Mouse (Mus musculus): ENCODE data around the gene Cyp4f17. TPM values are rescaled to one million over a fixed set of nuclear protein-coding genes. Genes with fewer than 3 reads are reported as not detected.
A peak's percentile ranks its signal among the peaks of the same experiment; 100 is the strongest.

The Cyp4f17 gene
- 0.62 and 0.87 TPM in 2 replicates for polyA plus RNA-seq (2015; fragmentation: Nextera tagmentation; extraction: Ambion mirVana)

- Histone ChIP-seq H3K36me3 (ENCODE audit: control insufficient read depth, insufficient read depth) (no peaks in the 10 kb centered on the region), H3K9me3 (replicated peaks; ENCODE audit: control insufficient read depth, low read length) (no peaks in the 10 kb centered on the region), H3K4me1 (ENCODE audit: control insufficient read depth, low read depth, low read length) (no peaks in the 10 kb centered on the region), H3K9ac (ENCODE audit: low read depth, low read length) (peak within 1 kb of the TSS; percentile 50), H3K4me3 (ENCODE audit: low read depth, low read length) (peak within 1 kb of the TSS; percentile 56), H3K27me3 (ENCODE audit: control insufficient read depth, insufficient read depth, low read depth, low read length) (no peaks in the 10 kb centered on the region), H3K4me2 (ENCODE audit: low read depth, low read length) (peak within 1 kb of the TSS; percentile 80), H3K27ac (ENCODE audit: low read length) (no peak within 1 kb of the TSS)
- WGBS (ENCODE audit: insufficient replicate concordance) = 3% methylated on average over 30 of the region's 30 CpGs
- peak; percentile 80 for ATAC-seq (ENCODE audit: low read depth)
Measured at GRCm38 (mm10) chr17:32505851-32506728, at the start of gene Cyp4f17. Gene Cyp4f17 (plus strand): TSS chr17:32506050.

- no peak for ATAC-seq (ENCODE audit: low read depth)
- H3K27me3 ChIP-seq (ENCODE audit: control insufficient read depth, insufficient read depth, low read depth, low read length) = no peaks in the 10 kb centered on the region
- H3K36me3 ChIP-seq (ENCODE audit: control insufficient read depth, insufficient read depth) = no peaks in the 10 kb centered on the region
- H3K27ac ChIP-seq (ENCODE audit: low read length) = no peak overlapping the region
- no peak overlapping the region for H3K9ac ChIP-seq (ENCODE audit: low read depth, low read length)
- H3K4me1 ChIP-seq (ENCODE audit: control insufficient read depth, low read depth, low read length) = no peaks in the 10 kb centered on the region
- no peaks in the 10 kb centered on the region for H3K9me3 ChIP-seq (replicated peaks; ENCODE audit: control insufficient read depth, low read length)
- no peak overlapping the region for H3K4me3 ChIP-seq (ENCODE audit: low read depth, low read length)
- H3K4me2 ChIP-seq (ENCODE audit: low read depth, low read length) = no peak overlapping the region
- WGBS (ENCODE audit: insufficient replicate concordance) = 57% methylated on average over 7 of the region's 7 CpGs
Measured at GRCm38 (mm10) chr17:32468494-32468893, 37.4 kb upstream of the Cyp4f17 start.

GRCm38 (mm10) chr17:32470795-32471194 is 35.1 kb upstream of the Cyp4f17 start:
- WGBS (ENCODE audit: insufficient replicate concordance) = 66% methylated on average over 4 of the region's 4 CpGs
- Histone ChIP-seq H3K36me3 (ENCODE audit: control insufficient read depth, insufficient read depth) (no peaks in the 10 kb centered on the region), H3K4me2 (ENCODE audit: low read depth, low read length) (no peak overlapping the region), H3K4me1 (ENCODE audit: control insufficient read depth, low read depth, low read length) (no peaks in the 10 kb centered on the region), H3K27ac (ENCODE audit: low read length) (no peak overlapping the region), H3K9me3 (replicated peaks; ENCODE audit: control insufficient read depth, low read length) (no peaks in the 10 kb centered on the region), H3K4me3 (ENCODE audit: low read depth, low read length) (no peak overlapping the region), H3K27me3 (ENCODE audit: control insufficient read depth, insufficient read depth, low read depth, low read length) (no peaks in the 10 kb centered on the region), H3K9ac (ENCODE audit: low read depth, low read length) (no peak overlapping the region)
- ATAC-seq (ENCODE audit: low read depth) = no peak

- WGBS (ENCODE audit: insufficient replicate concordance) = 38% methylated on average over 7 of the region's 7 CpGs
Measured at GRCm38 (mm10) chr17:32472176-32472575, 33.7 kb upstream of the Cyp4f17 start.

GRCm38 (mm10) chr17:32474954-32475560 is 30.8 kb upstream of the Cyp4f17 start:
- H3K4me3 ChIP-seq (ENCODE audit: low read depth, low read length) = no peak overlapping the region
- H3K27me3 ChIP-seq (ENCODE audit: control insufficient read depth, insufficient read depth, low read depth, low read length) = no peaks in the 10 kb centered on the region
- 66% methylated on average over 5 of the region's 5 CpGs for WGBS (ENCODE audit: insufficient replicate concordance)
- H3K4me2 ChIP-seq (ENCODE audit: low read depth, low read length) = no peak overlapping the region
- H3K9ac ChIP-seq (ENCODE audit: low read depth, low read length) = no peak overlapping the region
- H3K36me3 ChIP-seq (ENCODE audit: control insufficient read depth, insufficient read depth) = no peaks in the 10 kb centered on the region
- no peak overlapping the region for H3K27ac ChIP-seq (ENCODE audit: low read length)
- H3K9me3 ChIP-seq (replicated peaks; ENCODE audit: control insufficient read depth, low read length) = no peaks in the 10 kb centered on the region
- no peaks in the 10 kb centered on the region for H3K4me1 ChIP-seq (ENCODE audit: control insufficient read depth, low read depth, low read length)
- ATAC-seq (ENCODE audit: low read depth) = no peak

More at GRCm38 (mm10) chr17:32472176-32472575, 33.7 kb upstream of the Cyp4f17 start:
- Histone ChIP-seq H3K36me3 (ENCODE audit: control insufficient read depth, insufficient read depth) (no peaks in the 10 kb centered on the region), H3K9me3 (replicated peaks; ENCODE audit: control insufficient read depth, low read length) (no peaks in the 10 kb centered on the region), H3K9ac (ENCODE audit: low read depth, low read length) (no peak overlapping the region), H3K4me3 (ENCODE audit: low read depth, low read length) (no peak overlapping the region), H3K4me2 (ENCODE audit: low read depth, low read length) (no peak overlapping the region), H3K27ac (ENCODE audit: low read length) (no peak overlapping the region), H3K27me3 (ENCODE audit: control insufficient read depth, insufficient read depth, low read depth, low read length) (no peaks in the 10 kb centered on the region), H3K4me1 (ENCODE audit: control insufficient read depth, low read depth, low read length) (no peaks in the 10 kb centered on the region)
- ATAC-seq (ENCODE audit: low read depth) = no peak

GRCm38 (mm10) chr17:32477204-32477603 is 28.6 kb upstream of the Cyp4f17 start:
- no peak for ATAC-seq (ENCODE audit: low read depth)
- H3K36me3 ChIP-seq (ENCODE audit: control insufficient read depth, insufficient read depth) = no peaks in the 10 kb centered on the region
- H3K9ac ChIP-seq (ENCODE audit: low read depth, low read length) = no peak overlapping the region
- no peak overlapping the region for H3K27ac ChIP-seq (ENCODE audit: low read length)
- WGBS (ENCODE audit: insufficient replicate concordance) = 67% methylated on average over 1 of the region's 1 CpGs
- no peak overlapping the region for H3K4me3 ChIP-seq (ENCODE audit: low read depth, low read length)
- no peaks in the 10 kb centered on the region for H3K27me3 ChIP-seq (ENCODE audit: control insufficient read depth, insufficient read depth, low read depth, low read length)
- no peaks in the 10 kb centered on the region for H3K9me3 ChIP-seq (replicated peaks; ENCODE audit: control insufficient read depth, low read length)
- no peaks in the 10 kb centered on the region for H3K4me1 ChIP-seq (ENCODE audit: control insufficient read depth, low read depth, low read length)
- H3K4me2 ChIP-seq (ENCODE audit: low read depth, low read length) = no peak overlapping the region

GRCm38 (mm10) chr17:32478727-32479126 is 27.1 kb upstream of the Cyp4f17 start:
- Histone ChIP-seq H3K4me2 (ENCODE audit: low read depth, low read length) (no peak overlapping the region), H3K36me3 (ENCODE audit: control insufficient read depth, insufficient read depth) (no peaks in the 10 kb centered on the region), H3K4me3 (ENCODE audit: low read depth, low read length) (no peak overlapping the region), H3K27ac (ENCODE audit: low read length) (no peak overlapping the region), H3K27me3 (ENCODE audit: control insufficient read depth, insufficient read depth, low read depth, low read length) (peaks cover 3% of the 10 kb centered on the region), H3K9ac (ENCODE audit: low read depth, low read length) (no peak overlapping the region), H3K9me3 (replicated peaks; ENCODE audit: control insufficient read depth, low read length) (no peaks in the 10 kb centered on the region), H3K4me1 (ENCODE audit: control insufficient read depth, low read depth, low read length) (no peaks in the 10 kb centered on the region)
- no peak for ATAC-seq (ENCODE audit: low read depth)
- 44% methylated on average over 2 of the region's 2 CpGs for WGBS (ENCODE audit: insufficient replicate concordance)

- Histone ChIP-seq H3K27ac (ENCODE audit: low read length) (no peak overlapping the region), H3K4me1 (ENCODE audit: control insufficient read depth, low read depth, low read length) (no peaks in the 10 kb centered on the region), H3K4me3 (ENCODE audit: low read depth, low read length) (no peak overlapping the region), H3K9ac (ENCODE audit: low read depth, low read length) (no peak overlapping the region), H3K27me3 (ENCODE audit: control insufficient read depth, insufficient read depth, low read depth, low read length) (peaks cover 3% of the 10 kb centered on the region), H3K4me2 (ENCODE audit: low read depth, low read length) (no peak overlapping the region), H3K9me3 (replicated peaks; ENCODE audit: control insufficient read depth, low read length) (no peaks in the 10 kb centered on the region), H3K36me3 (ENCODE audit: control insufficient read depth, insufficient read depth) (no peaks in the 10 kb centered on the region)
- WGBS (ENCODE audit: insufficient replicate concordance) = 15% methylated on average over 6 of the region's 8 CpGs
- ATAC-seq (ENCODE audit: low read depth) = no peak
Measured at GRCm38 (mm10) chr17:32479554-32480506, 26.0 kb upstream of the Cyp4f17 start.

Data from liver, embryonic 16.5 days (tissue).